Mouse (Mus musculus) lung, adult 10 weeks (tissue): ENCODE measurements around the gene Nktr. TPM values are rescaled to one million over a fixed set of nuclear protein-coding genes. Genes with fewer than 3 reads are reported as not detected.

ENCODE experiments used
- polyA plus RNA-seq: library from polyadenylated mRNA; stranded (reverse); fragments of 350-450 nt; fragmentation: Illumina TruSeq; extraction: RNeasy Lipid Tissue Mini Kit (QIAGEN cat#74804); gene quantifications from one replicate; pipeline ENCODE4 v1.2.3, GENCODE M21; 2014; ENCODE audit warnings: low read depth, low replicate concordance; ENCODE audit not compliant: insufficient read depth

Nktr gene
- 14.5 TPM for polyA plus RNA-seq

GRCm38 (mm10) chr9:121718792-121719318 is at the start of gene Nktr:
Gene Nktr, plus strand, starts transcription at chr9:121719169.

GRCm38 (mm10) chr9:121704646-121705625 is 14.0 kb upstream of the Nktr start, which contains the start of gene Sec22c:
Gene Sec22c, minus strand, starts transcription at chr9:121705490.

GRCm38 (mm10) chr9:121709898-121710583 is 8.9 kb upstream of the Nktr start, which contains the start of gene Ss18l2:
Gene Ss18l2, plus strand, starts transcription at chr9:121710329.

GRCm38 (mm10) chr9:121759091-121760081 is 40.4 kb downstream of the Nktr start, which contains the start of gene Zfp651:
Gene Zfp651, plus strand, starts transcription at chr9:121759330.

GRCm38 (mm10) chr9:121777484-121778065 is 58.6 kb downstream of the Nktr start, which contains the start of gene Klhl40:
Gene Klhl40, plus strand, starts transcription at chr9:121777607.

GRCm38 (mm10) chr9:121791757-121792521 is 73.0 kb downstream of the Nktr start, which contains the start of gene Hhatl:
Gene Hhatl, minus strand, starts transcription at chr9:121792507.

Other genes with a start within 250 kb of the Nktr start
- not detected for gene Cck, start 223.5 kb upstream of the Nktr start, polyA plus RNA-seq
- gene Lyzl4, start 77.1 kb upstream of the Nktr start, polyA plus RNA-seq = 0.93 TPM
- 1.3 TPM for gene Vipr1, start 76.5 kb upstream of the Nktr start, polyA plus RNA-seq
- gene Sec22c, start 13.7 kb upstream of the Nktr start, polyA plus RNA-seq = 3.3 TPM
- 55.8 TPM for gene Ss18l2, start 8.8 kb upstream of the Nktr start, polyA plus RNA-seq
- gene Zfp651, start 40.2 kb downstream of the Nktr start, polyA plus RNA-seq = 14.6 TPM
- 0.19 TPM for gene Klhl40, start 58.4 kb downstream of the Nktr start, polyA plus RNA-seq
- 2.0 TPM for gene Hhatl, start 73.3 kb downstream of the Nktr start, polyA plus RNA-seq
- 2.1 TPM for gene Ccdc13, start 120.3 kb downstream of the Nktr start, polyA plus RNA-seq
- gene Higd1a, start 139.2 kb downstream of the Nktr start, polyA plus RNA-seq = 78.8 TPM
- gene Ackr2, start 179.2 kb downstream of the Nktr start, polyA plus RNA-seq = 12.2 TPM
- gene Cyp8b1, start 197.1 kb downstream of the Nktr start, polyA plus RNA-seq = 0.27 TPM
- gene Fam198a, start 231.8 kb downstream of the Nktr start, polyA plus RNA-seq = 2.8 TPM